Comparison of ENCODE assay signal across 16 mouse cellular contexts in genomic region chr4:103661386-103661785, GRCm38 (mm10). TPM values are rescaled to one million over a fixed set of nuclear protein-coding genes. Genes with fewer than 3 reads are reported as not detected.
"Had no signal": no experiment of that assay in that cellular context is flagged by ENCODE, and none has a peak within 500 bp of the region (broad histone marks: within the 10 kb centered on the region; RNA-seq: fewer than 3 reads in every experiment).

No protein-coding gene starts in this region.

- DNase-seq: gastrocnemius, adult 2 months; gastrocnemius, postnatal 10 days; gastrocnemius, postnatal 25 days; heart, adult 2 months; heart, postnatal 14 days; heart, postnatal 36 days; kidney, adult 18-20 months; kidney, adult 8-10 months; kidney, postnatal 10 days; kidney, postnatal 25 days; kidney, postnatal 4 days; liver; liver, embryonic 13.5 days; liver, postnatal 0 days had no signal

RNA-seq across cellular contexts. Expression of gene Dab1, which starts 42.2 kb away (rescaled TPM):
- total RNA-seq: granulocyte monocyte progenitor cell, adult 5-6 weeks; heart, postnatal 36 days had no signal
- polyA plus RNA-seq: heart, adult 2 months; inflammation-experienced regulatory T-cells, adult 6 months had no signal
